Mouse (Mus musculus) hindbrain, embryonic 12.5 days (tissue): ENCODE data around the gene Nol6. TPM values are rescaled to one million over a fixed set of nuclear protein-coding genes. Genes with fewer than 3 reads are reported as not detected.

ENCODE experiments used
- ATAC-seq: fragments of 200-750 bp; cut with Nextera tagmentation; 2 replicates; pipeline ENCODE4 v1.8.0; 2017; ENCODE audit warnings: moderate TSS enrichment; ENCODE audit not compliant: low FRiP score
- H3K27ac ChIP-seq: fragments of 300-500 bp; sonication (generic); 2 replicates; pipeline ENCODE4 v1.5.1; 2016; ENCODE audit warnings: mild to moderate bottlenecking
- H3K27me3 ChIP-seq: fragments of 300-500 bp; sonication (generic); 2 replicates; pipeline ENCODE4 v1.6.1; 2016; ENCODE audit warnings: mild to moderate bottlenecking
- H3K36me3 ChIP-seq: fragments of 300-500 bp; sonication (generic); 2 replicates; pipeline ENCODE4 v1.6.1; 2016; ENCODE audit warnings: mild to moderate bottlenecking
- H3K4me1 ChIP-seq: fragments of 300-500 bp; sonication (generic); 2 replicates; pipeline ENCODE4 v1.6.1; 2016
- H3K4me2 ChIP-seq: fragments of 300-500 bp; sonication (generic); replicated peaks from 2 replicates; pipeline ENCODE4 v1.6.1; 2016; ENCODE audit warnings: mild to moderate bottlenecking
- H3K4me3 ChIP-seq: fragments of 300-500 bp; sonication (generic); 2 replicates; pipeline ENCODE4 v1.5.1; 2016; ENCODE audit warnings: mild to moderate bottlenecking
- H3K9ac ChIP-seq: fragments of 300-500 bp; sonication (generic); 2 replicates; pipeline ENCODE4 v1.6.1; 2016; ENCODE audit warnings: mild to moderate bottlenecking, moderate library complexity
- H3K9me3 ChIP-seq: fragments of 300-500 bp; sonication (generic); replicated peaks from 2 replicates; pipeline ENCODE4 v1.6.1; 2016; ENCODE audit warnings: mild to moderate bottlenecking
- WGBS: fragments of 180-500 bp; shearing (Covaris S2); methylation state at CpG from one replicate; pipeline ENCODE4 v1.1.7; 2016; 5-methylcytosine and 5-hydroxymethylcytosine counted together
- polyA plus RNA-seq: library from polyadenylated mRNA; unstranded; fragments of >200 nt; fragmentation: Nextera tagmentation; extraction: Ambion mirVana; gene quantifications from 2 replicates; pipeline ENCODE4 v1.2.1, GENCODE M21; 2016

The Nol6 gene
- 29.0 and 33.6 TPM in 2 replicates for polyA plus RNA-seq

DNA sequence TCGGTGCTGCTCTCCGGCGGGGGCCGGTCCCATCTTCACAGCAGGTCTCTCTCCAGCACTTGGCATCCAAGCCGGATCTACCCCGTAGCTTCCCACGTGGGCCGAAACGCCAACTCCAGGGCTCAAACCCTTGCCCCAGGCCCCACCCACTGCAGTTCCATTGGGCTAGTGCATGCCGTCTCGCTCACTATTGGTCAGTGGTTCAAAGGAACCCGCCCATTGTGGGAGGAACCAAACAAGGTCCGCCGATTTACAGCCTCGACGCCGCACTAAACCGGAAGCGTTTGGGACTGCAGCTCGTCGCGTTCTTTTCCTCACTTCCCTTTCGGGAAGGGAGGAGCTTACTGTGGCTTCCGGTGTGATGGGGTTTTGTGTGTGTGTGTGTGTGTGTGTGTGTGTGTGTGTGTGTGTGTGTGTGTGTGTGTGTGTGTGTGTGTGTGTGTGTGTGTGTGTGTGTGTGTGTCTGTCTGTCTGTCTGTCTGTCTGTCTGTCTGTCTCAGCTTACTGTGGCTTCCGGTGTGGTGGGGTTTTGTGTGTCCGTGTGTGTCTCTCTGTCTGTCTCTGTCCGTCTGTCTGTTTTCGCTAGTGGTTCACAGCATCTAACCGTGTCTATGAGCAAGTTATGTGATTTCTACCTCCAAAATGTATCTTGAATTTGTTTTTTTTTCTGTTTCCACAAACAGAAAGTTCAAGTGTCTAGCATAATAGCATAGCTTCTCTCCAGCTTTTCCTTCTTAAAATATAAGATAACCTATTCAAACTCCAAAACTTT is at the start of gene Nol6:
TSS of gene Nol6 (minus strand) at position 276 of the 772 bp plus-strand sequence.
- Histone ChIP-seq H3K4me3 (peak within 1 kb of the TSS; percentile 58), H3K36me3 (peaks cover 30% of the 10 kb centered on the region), H3K9ac (peak within 1 kb of the TSS; percentile 67), H3K27me3 (no peaks in the 10 kb centered on the region), H3K27ac (no peak within 1 kb of the TSS), H3K4me1 (peaks cover 8% of the 10 kb centered on the region), H3K4me2 (peak within 1 kb of the TSS; percentile 71), H3K9me3 (no peaks in the 10 kb centered on the region)
- 2% methylated on average over 29 of the region's 29 CpGs for WGBS
- peak; percentile 100 for ATAC-seq

DNA sequence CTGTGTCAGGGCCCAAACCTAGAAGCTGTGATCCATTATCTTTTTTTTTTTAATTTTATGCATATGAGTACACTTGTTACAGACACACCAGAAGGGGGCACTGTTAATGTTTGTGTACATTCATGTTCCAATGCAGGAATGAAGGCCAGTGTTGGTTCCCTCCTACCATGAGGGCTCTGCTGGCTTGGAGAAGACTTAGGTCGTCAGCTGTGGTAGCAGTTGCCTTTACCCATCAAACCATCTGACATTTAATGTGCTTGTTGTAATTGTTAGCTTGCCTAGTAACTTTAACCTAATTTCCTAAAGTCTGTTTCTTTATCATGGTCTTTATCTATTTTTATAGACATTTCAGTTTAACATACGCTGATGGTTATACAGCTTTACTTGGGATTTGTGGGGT is 46.7 kb upstream of the Nol6 start:
- no peak overlapping the region for H3K4me3 ChIP-seq
- H3K9me3 ChIP-seq: no peaks in the 10 kb centered on the region
- 86% methylated on average over 2 of the region's 2 CpGs for WGBS
- no peak for ATAC-seq
- H3K4me1 ChIP-seq: no peaks in the 10 kb centered on the region
- H3K36me3 ChIP-seq: peaks cover 29% of the 10 kb centered on the region
- no peaks in the 10 kb centered on the region for H3K27me3 ChIP-seq
- no peak overlapping the region for H3K4me2 ChIP-seq
- no peak overlapping the region for H3K27ac ChIP-seq
- H3K9ac ChIP-seq: no peak overlapping the region

DNA sequence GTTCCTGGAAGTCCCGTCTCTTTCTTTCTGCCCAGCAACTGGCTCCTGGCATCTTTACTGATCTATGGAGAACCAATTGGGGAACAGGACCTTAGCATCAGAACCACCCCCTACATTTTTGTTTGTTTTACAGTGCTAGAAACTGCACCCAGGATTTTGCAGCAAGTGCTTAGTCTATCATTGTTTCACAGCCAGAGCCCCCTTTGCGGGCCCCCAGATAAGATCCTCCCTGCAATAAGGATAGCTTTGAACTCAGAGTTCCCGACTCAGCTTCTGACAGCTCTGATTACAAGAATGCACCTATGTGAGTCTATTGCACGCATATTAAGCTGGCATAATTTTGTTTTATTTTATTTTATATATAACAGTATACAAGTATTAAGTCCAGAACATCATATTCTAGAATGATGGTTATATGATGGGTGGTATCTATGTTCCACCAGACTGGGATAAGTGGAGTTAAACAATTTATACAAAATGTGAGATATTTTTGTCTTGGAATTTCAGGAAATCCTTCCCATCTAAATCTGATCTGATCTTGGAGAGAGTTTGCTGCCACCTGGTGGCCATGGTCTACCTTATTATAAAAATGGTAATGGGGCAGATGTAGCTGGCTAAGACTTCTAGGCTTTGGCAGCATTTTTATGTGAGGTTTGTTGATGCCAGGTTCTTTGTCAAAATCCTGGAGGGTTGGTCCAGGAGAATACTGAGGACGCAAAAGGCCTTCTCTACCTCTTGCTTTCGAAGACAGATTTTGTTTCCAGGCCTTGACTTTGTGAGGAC is 41.6 kb upstream of the Nol6 start:
- H3K27ac ChIP-seq: peak overlapping the region; percentile 64
- 81% methylated on average over 6 of the region's 6 CpGs for WGBS
- H3K4me1 ChIP-seq: peaks cover 2% of the 10 kb centered on the region; the same call in 1 of the 2 replicates
- no peaks in the 10 kb centered on the region for H3K9me3 ChIP-seq
- H3K9ac ChIP-seq: peak overlapping the region; percentile 28; the same call in 1 of the 2 replicates
- H3K27me3 ChIP-seq: no peaks in the 10 kb centered on the region
- ATAC-seq: no peak
- no peak overlapping the region for H3K4me2 ChIP-seq
- H3K36me3 ChIP-seq: peaks cover 16% of the 10 kb centered on the region
- no peak overlapping the region for H3K4me3 ChIP-seq

DNA sequence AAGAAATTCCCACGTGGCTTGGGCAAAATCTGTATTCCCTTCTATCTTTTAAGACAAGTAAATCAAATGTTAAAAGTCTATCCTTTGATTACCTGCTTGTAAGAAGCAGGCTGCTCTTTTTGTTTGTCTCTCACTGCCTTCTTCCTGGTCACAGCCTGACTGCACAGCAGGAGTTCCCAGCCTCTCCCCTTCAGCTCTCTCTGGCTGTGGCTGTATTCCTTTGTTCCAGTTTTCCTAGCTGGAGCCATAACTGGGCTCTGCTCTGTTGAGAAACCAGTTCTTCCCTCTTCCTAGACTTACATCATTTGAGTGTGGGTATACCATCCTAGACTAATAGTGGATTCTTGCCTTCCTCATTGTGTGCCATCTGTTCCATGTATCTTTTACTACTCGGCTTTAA is 40.7 kb upstream of the Nol6 start:
- Histone ChIP-seq H3K9me3 (no peaks in the 10 kb centered on the region), H3K27ac (peak overlapping the region; percentile 64), H3K27me3 (no peaks in the 10 kb centered on the region), H3K4me1 (peaks cover 2% of the 10 kb centered on the region; the same call in 1 of the 2 replicates), H3K36me3 (peaks cover 16% of the 10 kb centered on the region), H3K4me2 (no peak overlapping the region), H3K9ac (no peak overlapping the region; the same call in 1 of the 2 replicates), H3K4me3 (no peak overlapping the region)
- 36% methylated on average over 2 of the region's 2 CpGs for WGBS
- ATAC-seq: no peak

DNA sequence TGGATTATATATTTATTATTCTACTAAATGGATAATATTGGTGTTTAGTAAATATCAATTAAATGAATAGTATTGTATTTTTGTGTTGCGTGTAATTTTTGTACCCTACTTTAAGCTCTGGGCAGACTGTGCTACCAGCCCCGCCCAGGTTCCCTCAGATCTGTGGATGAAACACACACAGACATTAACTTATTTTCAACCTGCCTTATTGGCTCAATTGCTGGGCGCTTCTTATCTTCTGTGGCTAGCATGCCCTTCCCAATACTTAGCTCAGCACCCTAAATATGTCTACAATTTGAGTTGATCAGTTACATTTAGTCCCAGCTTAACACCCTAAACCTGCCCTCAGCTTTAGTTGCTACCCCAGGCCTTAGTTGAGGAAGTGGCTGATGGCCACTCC is 37.0 kb upstream of the Nol6 start:
- no peaks in the 10 kb centered on the region for H3K9me3 ChIP-seq
- WGBS: 94% methylated on average over 3 of the region's 3 CpGs
- no peaks in the 10 kb centered on the region for H3K36me3 ChIP-seq
- no peak overlapping the region for H3K27ac ChIP-seq
- H3K27me3 ChIP-seq: no peaks in the 10 kb centered on the region
- ATAC-seq: no peak
- H3K9ac ChIP-seq: no peak overlapping the region
- no peak overlapping the region for H3K4me2 ChIP-seq
- peaks cover 7% of the 10 kb centered on the region; the same call in 1 of the 2 replicates for H3K4me1 ChIP-seq
- H3K4me3 ChIP-seq: no peak overlapping the region

DNA sequence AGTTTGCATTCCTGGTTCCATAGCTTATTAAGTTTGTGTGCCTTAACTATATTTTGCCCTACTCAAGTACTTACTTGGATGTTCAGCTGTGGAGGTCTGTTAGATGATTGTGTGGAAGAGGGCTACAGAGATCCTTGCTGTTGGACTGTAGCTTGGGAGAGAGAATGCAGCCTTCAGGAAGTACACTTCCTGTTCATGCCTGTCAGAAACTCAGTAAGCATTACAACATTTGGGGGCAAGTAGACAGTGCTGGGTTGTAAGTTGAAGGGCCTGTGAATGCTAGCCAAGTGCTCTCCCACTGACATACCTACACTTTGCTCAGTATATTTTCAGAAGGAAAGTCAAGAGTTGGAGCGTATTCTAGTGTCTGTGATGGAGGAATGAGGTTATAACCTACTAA is 34.0 kb upstream of the Nol6 start:
- no peaks in the 10 kb centered on the region for H3K9me3 ChIP-seq
- H3K4me1 ChIP-seq: peaks cover 4% of the 10 kb centered on the region; the same call in 1 of the 2 replicates
- ATAC-seq: no peak
- H3K9ac ChIP-seq: no peak overlapping the region
- no peak overlapping the region for H3K4me2 ChIP-seq
- H3K27me3 ChIP-seq: no peaks in the 10 kb centered on the region
- 100% methylated on average over 1 of the region's 1 CpGs for WGBS
- no peak overlapping the region for H3K27ac ChIP-seq
- H3K36me3 ChIP-seq: no peaks in the 10 kb centered on the region
- no peak overlapping the region for H3K4me3 ChIP-seq

DNA sequence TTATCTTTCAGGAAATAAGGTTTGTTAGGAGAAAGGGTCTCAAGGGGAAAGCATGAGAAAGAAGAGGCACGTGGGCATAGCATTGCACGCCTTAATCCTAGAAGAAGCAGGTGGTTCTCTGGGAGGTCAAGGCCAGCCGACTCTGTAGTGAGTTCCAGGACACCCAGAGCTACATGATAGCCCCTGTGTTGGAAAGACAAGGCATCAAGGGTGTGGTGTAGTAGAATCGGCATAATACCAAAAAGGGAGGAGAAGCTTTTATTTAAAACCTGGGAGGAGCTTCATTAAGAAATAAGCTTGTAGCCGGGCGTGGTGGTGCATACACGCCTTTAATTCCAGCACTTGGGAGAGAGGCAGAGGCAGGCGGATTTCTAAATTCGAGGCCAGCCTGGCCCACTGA is 32.7 kb upstream of the Nol6 start:
- Histone ChIP-seq H3K4me3 (no peak overlapping the region), H3K9ac (no peak overlapping the region), H3K4me2 (no peak overlapping the region), H3K9me3 (no peaks in the 10 kb centered on the region), H3K27me3 (no peaks in the 10 kb centered on the region), H3K36me3 (no peaks in the 10 kb centered on the region), H3K4me1 (peaks cover 9% of the 10 kb centered on the region; the same call in 1 of the 2 replicates), H3K27ac (no peak overlapping the region)
- WGBS: 92% methylated on average over 9 of the region's 9 CpGs
- no peak for ATAC-seq

DNA sequence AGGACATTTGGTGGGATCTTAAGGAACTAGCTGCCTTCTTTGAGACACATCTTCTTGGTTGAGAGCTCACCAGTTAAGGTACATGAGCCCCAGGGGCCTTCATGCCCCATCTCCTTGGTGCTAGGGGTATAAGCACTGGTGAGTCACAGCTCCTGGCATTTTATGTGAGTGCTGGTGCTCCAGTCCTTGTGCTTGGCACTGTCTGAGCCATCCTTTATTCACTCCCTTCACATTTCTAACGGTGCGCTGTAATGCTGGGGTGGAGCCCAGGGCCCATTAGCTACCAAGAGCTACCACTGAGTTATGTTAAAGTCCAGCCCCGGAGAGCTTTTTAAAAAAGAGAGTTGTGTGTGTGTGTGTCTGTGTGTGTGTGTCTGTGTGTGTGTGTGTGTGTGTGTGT is 28.9 kb upstream of the Nol6 start:
- Histone ChIP-seq H3K36me3 (0 out of 2 replicates have a peak, but pooled peaks cover 4% of the 10 kb centered on the region), H3K9ac (no peak overlapping the region), H3K4me2 (no peak overlapping the region), H3K4me3 (no peak overlapping the region), H3K27ac (no peak overlapping the region), H3K27me3 (no peaks in the 10 kb centered on the region), H3K9me3 (no peaks in the 10 kb centered on the region), H3K4me1 (peaks cover 9% of the 10 kb centered on the region; the same call in 1 of the 2 replicates)
- 94% methylated on average over 3 of the region's 3 CpGs for WGBS
- no peak for ATAC-seq

DNA sequence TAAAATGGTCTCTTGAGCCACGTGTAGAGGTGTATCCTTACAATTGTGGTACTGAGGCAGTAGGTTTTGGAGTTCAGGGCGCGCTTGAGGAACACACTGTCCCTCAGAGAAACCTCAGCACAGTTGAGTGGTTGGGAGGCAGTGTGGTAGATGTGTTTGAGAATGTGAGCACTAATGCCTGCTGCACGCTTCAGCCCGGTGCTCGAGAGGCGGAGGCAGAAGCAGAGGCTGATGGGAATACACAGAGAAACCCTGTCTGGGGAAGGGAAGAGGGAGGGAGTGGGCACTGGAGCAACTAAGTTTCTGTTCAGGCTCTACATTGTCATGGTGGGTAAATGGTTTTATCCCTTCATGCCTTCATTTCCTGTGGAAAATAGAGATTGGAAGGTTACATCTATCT is 26.9 kb upstream of the Nol6 start:
- no peak overlapping the region for H3K4me3 ChIP-seq
- peaks cover 7% of the 10 kb centered on the region; the same call in 1 of the 2 replicates for H3K4me1 ChIP-seq
- H3K27me3 ChIP-seq: no peaks in the 10 kb centered on the region
- no peak overlapping the region for H3K27ac ChIP-seq
- H3K9ac ChIP-seq: no peak overlapping the region
- H3K36me3 ChIP-seq: 0 out of 2 replicates have a peak, but pooled peaks cover 4% of the 10 kb centered on the region
- H3K9me3 ChIP-seq: no peaks in the 10 kb centered on the region
- 93% methylated on average over 7 of the region's 7 CpGs for WGBS
- no peak for ATAC-seq
- H3K4me2 ChIP-seq: no peak overlapping the region

DNA sequence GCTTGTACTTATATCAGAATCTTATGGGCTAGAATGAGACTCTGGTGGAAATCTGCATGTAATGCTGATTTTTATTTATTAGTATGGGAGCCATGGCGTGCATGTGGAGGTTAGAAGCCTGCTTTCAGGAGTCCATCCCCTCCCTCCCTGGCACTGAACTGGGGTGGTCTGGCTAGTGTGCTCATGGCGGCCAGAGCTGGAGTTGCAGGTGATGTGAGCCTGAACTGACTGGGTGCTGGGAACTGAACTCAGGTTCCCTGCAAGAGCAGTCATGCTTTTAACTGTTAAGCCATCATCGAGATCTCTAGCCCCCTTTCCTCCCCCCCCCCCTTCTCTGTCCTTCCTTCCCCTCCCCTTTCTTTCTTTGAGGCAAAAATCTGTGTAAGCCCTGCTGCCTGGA is 25.6 kb upstream of the Nol6 start:
- 0 out of 2 replicates have a peak, but pooled peaks cover 4% of the 10 kb centered on the region for H3K36me3 ChIP-seq
- no peak for ATAC-seq
- H3K4me1 ChIP-seq: peaks cover 7% of the 10 kb centered on the region; the same call in 1 of the 2 replicates
- no peak overlapping the region for H3K4me3 ChIP-seq
- H3K27me3 ChIP-seq: no peaks in the 10 kb centered on the region
- H3K9ac ChIP-seq: no peak overlapping the region
- no peaks in the 10 kb centered on the region for H3K9me3 ChIP-seq
- 91% methylated on average over 3 of the region's 3 CpGs for WGBS
- no peak overlapping the region for H3K4me2 ChIP-seq
- H3K27ac ChIP-seq: no peak overlapping the region

DNA sequence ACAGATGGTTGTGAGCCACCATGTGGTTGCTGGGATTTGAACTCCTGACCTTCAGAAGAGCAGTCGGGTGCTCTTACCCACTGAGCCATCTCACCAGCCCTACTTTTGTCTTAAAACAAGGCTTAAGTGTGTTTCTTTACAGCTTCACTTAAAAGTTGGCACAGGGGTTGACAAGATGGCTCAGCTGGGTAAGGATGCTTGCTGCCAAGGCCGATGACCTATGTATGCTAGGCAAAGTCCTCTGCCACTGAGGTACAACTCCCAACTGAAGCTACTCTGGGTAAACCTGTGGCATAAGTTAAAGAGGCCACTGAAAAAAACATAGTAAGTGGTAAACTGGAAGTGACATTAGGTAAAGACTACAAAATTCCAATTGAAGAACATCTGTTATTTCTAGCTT is 18.3 kb upstream of the Nol6 start:
- no peak overlapping the region for H3K4me3 ChIP-seq
- H3K27ac ChIP-seq: no peak overlapping the region
- ATAC-seq: no peak
- no peaks in the 10 kb centered on the region for H3K27me3 ChIP-seq
- H3K9me3 ChIP-seq: no peaks in the 10 kb centered on the region
- H3K4me1 ChIP-seq: peaks cover 12% of the 10 kb centered on the region
- H3K36me3 ChIP-seq: peaks cover 16% of the 10 kb centered on the region
- 83% methylated on average over 2 of the region's 2 CpGs for WGBS
- no peak overlapping the region for H3K4me2 ChIP-seq
- no peak overlapping the region for H3K9ac ChIP-seq

DNA sequence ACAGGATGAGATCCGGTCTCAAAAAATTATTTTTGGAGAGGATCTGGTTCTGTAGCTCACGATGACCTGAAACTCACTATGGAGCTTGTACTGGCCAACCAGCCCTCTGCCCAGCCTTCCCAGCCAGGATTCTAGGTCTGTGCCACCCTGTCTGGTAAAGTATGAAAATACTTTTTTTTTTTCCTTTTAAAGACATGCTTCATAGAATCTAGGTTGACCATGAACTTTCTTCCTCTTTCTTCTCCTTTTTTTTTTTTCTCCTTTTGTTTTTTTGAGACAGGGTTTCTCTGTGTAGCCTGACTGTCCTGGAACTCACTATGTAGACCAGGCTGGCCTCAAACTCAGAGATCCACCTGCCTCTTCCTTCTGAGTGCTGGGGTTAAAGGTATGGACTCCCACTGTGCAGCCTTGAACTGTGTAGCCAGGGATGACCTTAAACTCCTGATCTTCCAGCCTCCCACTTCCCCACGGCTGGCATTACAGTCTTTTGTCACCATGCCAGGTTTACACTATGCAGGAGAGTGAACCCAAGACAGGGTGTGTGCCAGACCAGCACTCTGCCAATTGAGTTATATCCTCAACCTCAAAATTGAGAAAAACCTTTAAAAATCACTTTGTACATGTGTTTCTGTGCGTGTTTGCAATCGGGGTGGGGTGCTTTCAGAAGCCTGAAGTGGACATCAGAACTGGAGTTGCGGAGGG is 16.1 kb upstream of the Nol6 start:
- no peaks in the 10 kb centered on the region for H3K27me3 ChIP-seq
- H3K4me2 ChIP-seq: no peak overlapping the region
- H3K9ac ChIP-seq: no peak overlapping the region
- no peak overlapping the region for H3K4me3 ChIP-seq
- H3K9me3 ChIP-seq: no peaks in the 10 kb centered on the region
- H3K36me3 ChIP-seq: peaks cover 16% of the 10 kb centered on the region
- H3K27ac ChIP-seq: no peak overlapping the region
- ATAC-seq: no peak
- peaks cover 9% of the 10 kb centered on the region; the same call in 1 of the 2 replicates for H3K4me1 ChIP-seq
- WGBS: 94% methylated on average over 6 of the region's 6 CpGs
